Mouse (Mus musculus) retina, embryonic 14.5 days (tissue): ENCODE measurements around the gene Polg2.
"Not testable (repeated sequence)": the region's sequence is repeated elsewhere in the genome, so short reads cannot be mapped to it uniquely, and the experiment has no call there.

ENCODE experiments used
- DNase-seq: peaks from one replicate; pipeline ENCODE4 v3.0.0-alpha.2; 2015; ENCODE audit warnings: low spot score

The Polg2 gene

DNA sequence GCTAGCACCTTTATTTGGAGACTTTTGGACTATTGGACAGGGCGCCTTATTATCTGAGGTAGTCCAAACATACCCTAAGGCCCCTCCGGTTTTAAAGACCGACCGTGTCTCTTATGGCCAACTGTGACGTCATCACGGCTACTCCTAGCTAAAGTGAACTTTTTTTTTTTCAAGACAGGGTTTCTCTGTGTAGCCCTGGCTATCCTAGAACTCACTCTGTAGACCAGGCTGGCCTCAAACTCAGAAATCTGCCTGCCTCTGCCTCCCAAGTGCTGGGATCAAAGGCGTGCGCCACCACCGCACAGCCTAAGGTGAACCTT, 54.5 kb downstream of the Polg2 start:
- not testable (repeated sequence) for DNase-seq

DNA sequence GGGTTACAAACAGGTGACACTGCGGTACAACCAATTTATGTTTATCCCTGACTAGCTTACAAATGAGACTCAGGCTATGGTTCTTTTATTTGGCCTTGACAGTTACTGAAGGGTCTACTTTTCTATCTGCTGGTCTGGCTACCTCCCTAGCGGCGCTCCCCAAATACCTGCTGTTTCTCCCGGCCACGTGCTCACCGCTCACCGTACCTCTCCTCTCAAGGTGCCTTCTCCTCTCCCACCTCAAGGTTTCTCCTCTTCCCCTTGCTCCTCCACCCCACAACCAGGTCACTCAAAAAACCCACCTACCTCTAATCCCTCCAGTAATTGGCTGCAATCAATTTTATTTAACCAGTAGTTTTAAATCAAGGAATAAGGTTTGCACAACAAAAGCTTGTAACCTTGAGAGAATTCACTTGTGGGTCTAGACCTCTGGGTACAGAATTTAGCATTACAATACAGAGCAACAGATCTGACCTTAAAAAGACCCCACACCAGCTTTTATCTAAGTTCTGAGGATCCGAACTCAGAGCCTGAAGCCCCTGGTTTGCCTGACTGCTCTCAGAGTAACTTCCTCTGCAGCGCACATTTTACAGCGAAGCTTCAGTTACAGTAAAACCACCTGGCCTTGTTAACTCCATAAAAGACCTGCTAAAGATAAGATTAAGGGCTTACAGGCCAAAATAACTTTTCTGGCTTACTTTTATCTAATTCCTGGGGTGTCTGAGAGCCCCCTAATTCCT, 55.0 kb downstream of the Polg2 start:
- no peak for DNase-seq

DNA sequence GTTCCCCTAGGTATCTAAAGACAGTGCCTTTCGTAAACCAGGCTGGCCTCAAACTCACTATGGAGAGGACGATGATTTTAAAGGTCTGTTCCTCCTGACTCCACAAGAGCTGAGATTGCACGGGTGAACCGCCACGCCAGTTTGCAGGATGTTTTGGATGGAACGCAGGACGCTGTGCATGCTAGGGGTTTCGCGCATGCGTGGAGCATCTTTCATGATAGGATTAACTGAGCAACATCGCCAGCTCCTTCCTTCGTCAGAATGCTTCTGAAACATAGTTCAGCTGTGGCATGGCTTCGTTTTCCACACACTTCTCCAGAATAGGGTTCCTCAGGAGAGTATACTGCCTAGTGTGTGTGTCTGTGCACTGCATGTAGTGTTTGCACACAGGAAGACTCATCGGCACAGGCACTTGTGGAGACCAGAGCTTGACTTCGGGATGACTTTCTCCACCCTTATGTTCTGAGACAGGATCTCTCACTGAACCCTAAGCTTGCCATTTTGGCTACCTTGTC, 55.7 kb downstream of the Polg2 start:
- peak; percentile 43 for DNase-seq

DNA sequence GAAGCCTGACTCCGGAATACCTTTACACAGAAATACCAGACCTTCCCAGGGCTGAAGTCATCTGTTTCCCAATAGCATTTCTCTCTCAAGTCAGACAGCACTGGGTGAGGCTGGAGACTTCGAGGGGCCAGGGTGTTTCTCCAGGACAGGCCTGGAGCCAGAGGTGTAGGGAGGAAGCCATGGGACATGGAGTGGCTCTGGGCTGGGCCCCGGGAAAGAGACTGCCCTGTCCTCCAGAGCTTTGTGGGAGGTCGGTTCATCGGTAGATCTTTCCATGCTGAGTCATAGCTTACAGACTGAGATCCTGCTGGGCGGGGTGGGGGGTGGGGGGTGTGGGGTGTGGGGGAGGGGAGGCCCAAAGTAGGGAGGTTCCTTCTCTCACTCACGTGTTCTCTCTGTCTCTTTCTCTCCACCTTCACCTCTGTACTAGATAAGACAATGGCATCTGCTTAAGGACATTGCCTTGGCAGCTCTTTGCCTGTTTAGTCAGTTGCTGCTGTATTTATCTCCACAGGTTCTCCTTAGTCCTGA, 56.4 kb downstream of the Polg2 start:
- no peak for DNase-seq

DNA sequence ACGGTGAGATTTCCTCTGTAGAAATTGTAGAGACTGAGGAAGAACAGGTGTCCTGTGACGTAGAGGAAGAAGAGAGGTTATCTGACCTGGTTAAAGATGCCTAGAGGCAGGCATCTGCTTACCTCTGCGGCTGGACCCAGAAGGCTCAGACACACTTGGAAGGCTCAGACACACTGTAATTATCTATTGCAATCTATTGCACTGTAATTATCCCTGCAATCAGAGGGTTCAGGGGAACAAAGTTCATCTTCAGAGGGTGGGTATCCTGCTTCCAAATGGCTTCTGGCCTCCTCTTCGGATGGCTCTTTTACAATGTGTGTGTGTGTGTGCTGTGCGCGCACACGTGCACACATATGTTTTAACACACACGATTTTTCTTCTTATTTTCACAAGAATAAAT, 59.0 kb downstream of the Polg2 start:
- DNase-seq, result no peak
